Mouse (Mus musculus) retina, adult 2 months (tissue): ENCODE results near the gene Nr1h2.

Experiments used
- DNase-seq: peaks from one replicate; pipeline ENCODE4 v3.0.0-alpha.2; 2012; ENCODE audit warnings: low read depth, low spot score

The Nr1h2 gene

GRCm38 (mm10) chr7:44529518-44529917 is 24.2 kb downstream of the Nr1h2 start:
- no peak for DNase-seq

DNA sequence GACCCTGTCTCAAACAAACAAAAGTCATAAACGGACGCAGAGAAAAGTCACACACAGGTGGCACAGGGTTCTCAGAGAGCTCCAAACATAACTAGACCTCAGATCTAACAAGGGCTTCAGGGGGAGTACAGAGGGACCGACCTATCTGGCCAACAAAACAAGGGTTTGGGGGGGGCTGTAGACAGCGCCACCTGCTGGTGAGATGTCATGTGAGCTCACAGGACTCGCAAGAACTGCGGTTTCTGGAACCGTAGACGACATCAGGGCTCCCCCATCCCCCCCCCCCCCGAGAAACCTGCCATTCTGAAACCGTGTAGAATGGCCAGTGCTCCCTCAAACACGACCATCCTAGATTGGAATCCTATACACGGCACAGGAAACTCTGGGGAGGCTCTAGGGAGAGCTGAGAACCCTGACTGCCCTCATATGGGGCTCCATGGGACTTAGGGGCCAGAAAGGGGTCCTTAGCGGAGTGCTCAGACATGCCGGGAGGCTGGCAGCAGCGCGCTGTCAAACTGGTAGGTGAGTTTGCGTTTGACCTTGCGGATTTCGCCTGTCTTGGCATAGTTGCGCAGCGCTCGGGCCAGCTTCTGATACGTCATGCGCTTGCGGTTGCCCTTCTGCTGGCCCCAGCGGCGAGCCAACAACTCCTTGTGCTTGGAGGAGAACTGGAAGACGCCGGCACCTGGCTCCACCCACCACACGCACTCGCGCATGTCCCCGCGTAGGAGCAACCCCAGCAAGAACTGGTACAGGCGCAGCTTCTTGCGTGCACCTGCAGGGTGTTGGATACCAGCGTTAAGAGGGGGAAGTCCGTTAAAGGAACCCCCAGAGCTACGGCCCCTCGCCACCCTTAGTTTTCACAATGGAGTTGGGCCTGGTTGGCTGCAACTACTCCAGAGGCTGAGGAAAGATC is 26.0 kb downstream of the Nr1h2 start:
- peak; percentile 56 for DNase-seq

DNA sequence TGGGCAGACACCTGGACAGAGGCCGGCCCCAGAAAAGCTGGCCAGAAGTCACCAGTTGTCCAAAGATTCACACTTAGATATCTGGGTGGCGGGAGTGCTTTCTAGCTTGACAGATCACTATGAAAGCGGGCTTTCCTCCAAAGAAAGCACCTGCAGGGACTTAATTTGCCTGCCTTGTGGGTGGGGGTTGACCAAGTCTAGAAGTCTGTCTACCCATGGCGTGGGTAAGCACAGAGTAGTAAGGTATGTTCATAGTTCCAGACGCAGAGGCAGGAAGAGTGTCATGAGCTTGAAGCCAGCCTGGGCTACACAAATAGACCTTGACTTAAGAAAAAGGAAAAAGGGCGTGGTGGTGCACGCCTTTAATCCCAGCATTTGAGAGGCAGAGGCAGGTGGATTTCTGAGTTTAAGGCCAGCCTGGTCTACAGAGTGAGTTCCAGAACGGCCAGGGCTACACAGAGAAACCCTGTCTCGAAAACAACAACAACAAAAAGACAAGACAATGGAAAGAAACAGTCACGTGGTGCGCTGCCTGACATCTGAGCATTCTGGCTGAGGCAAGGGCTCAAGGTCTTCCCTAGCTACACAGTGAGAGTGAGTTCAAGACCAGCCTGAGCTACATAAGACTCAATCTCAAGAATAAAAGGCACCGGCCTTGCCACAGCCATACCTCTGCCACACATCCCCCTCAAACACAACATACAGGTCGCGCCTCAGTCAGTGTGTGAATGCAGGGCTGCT is 27.2 kb downstream of the Nr1h2 start:
- no peak for DNase-seq

DNA sequence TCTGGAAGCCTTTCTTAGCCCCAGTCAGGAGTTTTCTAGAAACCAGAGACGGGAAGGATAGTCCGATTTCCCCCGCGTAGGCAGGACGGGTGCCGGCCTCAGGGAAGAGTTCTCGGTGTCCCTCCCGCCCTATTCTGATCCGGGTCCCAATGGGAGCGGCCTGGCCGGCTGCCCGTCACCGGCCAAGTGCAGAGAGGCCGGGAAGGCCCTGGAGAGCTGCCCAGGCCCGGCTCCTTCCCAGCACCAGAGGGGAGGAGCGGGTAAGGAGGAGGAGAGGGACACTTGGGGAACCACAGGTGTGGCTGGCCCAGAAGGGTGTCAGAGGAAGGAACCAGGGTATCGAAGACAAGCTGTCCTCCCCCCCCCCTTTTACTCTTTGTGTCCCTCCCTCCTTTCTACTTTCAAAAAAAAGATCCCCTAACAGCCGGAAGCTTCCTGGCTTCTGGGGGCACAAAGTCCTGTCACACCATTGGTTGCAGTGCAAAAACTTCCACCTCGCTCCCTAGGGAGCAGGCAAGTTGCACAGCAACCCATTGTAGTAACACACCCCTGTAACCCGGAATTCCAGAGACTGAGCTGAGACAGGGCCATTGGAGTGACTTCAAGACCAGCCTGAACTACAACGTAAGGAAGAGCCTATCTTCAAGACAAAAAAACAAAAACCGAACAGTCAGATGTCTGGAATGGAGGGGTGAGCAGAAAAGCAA is 28.5 kb downstream of the Nr1h2 start:
- DNase-seq = no peak

- no peak for DNase-seq
Measured at GRCm38 (mm10) chr7:44524502-44524901, 29.2 kb downstream of the Nr1h2 start, which contains the start of gene Mybpc2. TSS of gene Mybpc2 (minus strand) at chr7:44524656.

DNA sequence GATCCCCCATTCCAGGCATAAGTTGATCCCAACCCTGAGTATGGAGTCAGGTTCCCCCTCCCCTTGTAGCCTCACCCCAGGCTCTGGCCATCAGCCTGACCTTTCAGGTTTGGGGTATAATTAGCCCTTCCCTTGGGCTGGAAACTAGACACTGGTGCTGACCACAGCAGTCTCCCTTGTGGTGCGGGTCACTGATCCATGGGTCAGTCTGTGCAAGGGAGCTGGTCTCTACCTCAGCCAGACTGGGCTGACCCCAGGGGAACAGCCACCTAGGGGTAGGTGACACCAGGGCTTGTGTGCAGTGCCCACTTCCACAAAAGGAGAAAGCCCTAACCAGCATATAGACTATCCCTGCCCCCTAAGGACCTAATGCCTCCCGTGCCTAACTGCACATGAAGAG is 30.7 kb downstream of the Nr1h2 start:
- no peak for DNase-seq

DNA sequence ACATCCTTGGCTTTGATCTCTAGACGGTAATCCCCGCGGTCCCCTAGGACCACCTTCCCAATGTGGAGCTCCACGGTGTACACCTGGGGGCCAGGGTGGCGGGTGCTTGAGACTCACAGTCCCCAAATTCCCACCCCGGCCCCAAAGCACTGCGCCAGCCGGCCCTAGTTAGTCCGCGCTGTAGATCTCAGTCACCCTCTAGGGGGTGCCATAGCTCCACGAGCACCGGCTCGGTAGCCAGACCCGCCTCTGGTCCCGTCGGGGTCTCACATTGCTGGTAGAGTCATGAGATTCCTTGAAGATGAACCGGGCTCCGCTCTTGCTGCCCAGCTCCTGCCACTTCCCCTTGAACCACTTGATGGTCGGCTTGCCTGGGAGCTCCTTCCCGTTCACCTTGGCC is 32.0 kb downstream of the Nr1h2 start:
- DNase-seq = no peak

DNA sequence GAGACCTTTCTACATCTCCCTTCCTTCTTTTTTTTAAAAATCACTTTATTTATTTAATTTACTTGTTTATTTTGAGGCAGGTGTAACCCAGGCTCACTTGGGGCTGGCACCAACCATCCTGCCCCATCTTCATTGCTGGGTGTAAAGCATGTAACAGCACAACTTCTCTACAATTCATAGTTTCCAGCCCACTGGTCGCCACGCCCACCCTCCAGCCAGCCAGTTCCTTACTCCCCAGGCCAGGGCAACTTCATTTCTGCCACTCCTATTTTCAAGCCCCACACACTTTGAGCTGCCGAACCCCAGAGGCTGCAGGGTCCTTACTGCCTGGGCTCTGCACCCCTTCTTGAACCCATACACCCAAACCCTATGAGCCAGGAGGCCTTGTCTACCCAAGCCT is 32.8 kb downstream of the Nr1h2 start:
- DNase-seq = no peak

GRCm38 (mm10) chr7:44519240-44519913 is 34.4 kb downstream of the Nr1h2 start:
- DNase-seq = no peak

DNA sequence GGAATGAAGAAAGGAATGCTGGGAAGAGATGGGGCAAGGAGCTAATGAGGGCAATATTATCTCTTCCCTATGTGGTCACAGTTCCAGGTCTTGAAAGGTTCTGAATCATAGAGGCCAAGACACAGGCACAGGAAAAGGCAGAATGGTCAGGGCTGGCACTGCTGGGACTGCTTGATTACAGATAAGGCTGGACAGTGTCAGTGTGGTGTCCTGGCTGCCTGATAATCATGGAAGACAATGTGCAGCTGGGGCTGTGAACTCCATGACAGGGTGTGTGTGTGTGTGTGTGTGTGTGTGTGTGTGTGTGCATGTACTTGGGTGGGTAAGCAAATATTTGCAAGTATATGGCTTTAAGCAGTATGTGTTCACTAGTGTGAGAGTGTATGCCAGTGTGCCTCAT is 46.3 kb downstream of the Nr1h2 start:
- no peak for DNase-seq

DNA sequence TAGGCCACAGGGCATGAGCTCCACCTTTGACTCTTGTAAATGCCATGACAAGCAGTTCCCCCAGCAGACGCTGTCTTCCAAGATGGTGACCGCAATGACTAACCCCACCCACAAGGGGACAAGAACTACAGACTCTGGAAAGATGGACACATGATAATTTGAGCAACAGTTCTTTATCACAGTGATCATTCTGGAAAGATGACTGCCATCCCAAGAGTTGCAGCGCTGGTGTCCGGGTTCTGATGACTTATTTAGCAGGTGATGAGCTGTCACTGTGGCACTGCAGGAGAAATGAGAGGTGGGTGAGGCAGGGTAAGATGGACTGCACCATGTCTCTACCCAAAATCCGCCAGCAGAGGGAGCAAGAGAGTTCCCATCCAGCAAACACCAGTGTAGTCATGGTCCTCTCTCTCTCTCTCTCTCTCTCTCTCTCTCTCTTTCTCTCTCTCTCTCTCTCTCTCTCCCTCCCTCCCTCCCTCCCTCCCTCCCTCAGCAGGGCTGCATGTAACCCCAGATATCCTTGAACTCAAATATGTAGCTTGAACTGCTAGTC is 52.1 kb downstream of the Nr1h2 start:
- peak; percentile 45 for DNase-seq

DNA sequence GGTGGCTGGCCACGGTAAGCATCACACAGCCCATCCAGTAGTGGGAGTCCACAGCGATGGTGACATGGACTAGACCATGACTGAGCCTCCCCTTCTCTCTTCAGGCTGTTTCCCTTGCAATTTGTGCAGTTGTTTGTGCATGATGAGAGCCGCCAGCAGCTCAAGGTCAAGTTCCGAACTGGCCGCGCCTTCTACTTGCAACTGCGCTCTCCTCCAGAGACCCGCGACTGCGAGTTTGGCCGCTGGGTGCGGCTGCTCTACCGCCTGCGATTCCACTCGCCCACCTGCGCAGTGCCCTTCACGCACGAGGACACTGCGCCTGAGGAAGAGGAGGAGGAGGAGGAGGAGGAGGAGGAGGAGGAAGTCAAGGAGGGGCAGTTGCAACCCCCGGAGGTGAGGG is 53.7 kb downstream of the Nr1h2 start:
- DNase-seq = no peak
